Mouse (Mus musculus): ENCODE measurements around the gene Poln.

- TF ChIP-seq TAL1 (IDR thresholded peaks at IDR 0.05; ENCODE audit: low read length) (no peak), GATA1 (IDR thresholded peaks at IDR 0.05; ENCODE audit: low read length) (no peak)
Measured at GRCm38 (mm10) chr5:34191021-34191420, 21.8 kb upstream of the Poln start.
